Mouse (Mus musculus) spleen, adult 2 months (tissue): ENCODE measurements at regions not wholly inside any gene's neighbourhood (a gene's known extent, or its start where the extent isn't known, plus 50 kb on each side); places are given as distances from the start of the nearest gene placed in this dataset.

Source experiments
- CTCF ChIP-seq: fragments of 200-500 bp; IDR thresholded peaks from 2 replicates; pipeline ENCODE4 v1.5.1; 2011; ENCODE audit warnings: mild to moderate bottlenecking, inconsistent platforms; ENCODE audit not compliant: insufficient read depth, insufficient read length, insufficient replicate concordance; ENCODE audit errors: extremely low read depth
- POLR2A ChIP-seq: fragments of 200-500 bp; IDR thresholded peaks from 2 replicates; pipeline ENCODE4 v1.6.1; 2011; ENCODE audit warnings: low read depth, low read length, inconsistent platforms

GRCm38 (mm10) chr9:61120531-61120930 lies 251.6 kb upstream of the Tle3 start:
- TF ChIP-seq CTCF (no peak), POLR2A (no peak)
